Mouse (Mus musculus) spleen, postnatal 10 days (tissue): ENCODE results near the gene Cntfr.
"Not testable (repeated sequence)": the region's sequence is repeated elsewhere in the genome, so short reads cannot be mapped to it uniquely, and the experiment has no call there.

Source experiments
- DNase-seq, 2 experiments: peaks; one replicate each; pipeline ENCODE4 v3.0.0; 2021 to 2022; ENCODE audit warnings: low spot score in 2 of 2

The Cntfr gene

GRCm38 (mm10) chr4:41710229-41710628, 13.3 kb upstream of the Cntfr start:
- no peak for DNase-seq

DNA sequence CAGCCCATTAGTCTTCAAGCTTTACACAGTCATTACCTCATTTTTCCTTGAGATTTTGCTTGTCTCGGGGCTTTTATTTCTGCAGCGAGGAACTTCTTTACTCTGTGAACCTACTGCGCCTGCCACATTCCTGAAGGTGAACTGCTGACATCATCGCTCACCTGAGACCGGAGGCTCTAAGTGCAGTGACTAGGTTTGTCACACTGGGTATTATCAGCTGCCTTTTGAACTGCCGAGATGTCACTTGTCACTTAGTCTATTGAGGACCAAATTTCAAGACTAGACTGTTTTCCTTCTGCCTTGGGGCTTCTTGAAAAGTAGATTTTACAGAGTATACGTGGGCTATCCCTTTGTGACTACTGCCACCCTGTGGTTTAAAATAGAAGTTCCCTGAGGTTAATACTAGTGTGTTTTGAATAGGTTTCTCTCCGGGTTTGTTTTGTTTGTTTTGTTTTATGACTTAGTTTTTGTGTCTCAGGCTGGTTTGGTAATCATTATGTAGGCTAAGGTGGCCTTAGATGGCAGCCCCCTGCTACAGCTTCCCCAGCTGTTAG, 11.4 kb upstream of the Cntfr start:
- DNase-seq, result peak in 1 of 2 experiments; percentile 20

- DNase-seq, result peak in 1 of 2 experiments; percentile 70
These were observed 10.2 kb upstream of the Cntfr start for GRCm38 (mm10) chr4:41707011-41707535.

- DNase-seq, result peak in 1 of 2 experiments; percentile 20
These were observed 9.2 kb upstream of the Cntfr start for GRCm38 (mm10) chr4:41705922-41706754.

GRCm38 (mm10) chr4:41704651-41705050, 7.8 kb upstream of the Cntfr start:
- no peak for DNase-seq

DNA sequence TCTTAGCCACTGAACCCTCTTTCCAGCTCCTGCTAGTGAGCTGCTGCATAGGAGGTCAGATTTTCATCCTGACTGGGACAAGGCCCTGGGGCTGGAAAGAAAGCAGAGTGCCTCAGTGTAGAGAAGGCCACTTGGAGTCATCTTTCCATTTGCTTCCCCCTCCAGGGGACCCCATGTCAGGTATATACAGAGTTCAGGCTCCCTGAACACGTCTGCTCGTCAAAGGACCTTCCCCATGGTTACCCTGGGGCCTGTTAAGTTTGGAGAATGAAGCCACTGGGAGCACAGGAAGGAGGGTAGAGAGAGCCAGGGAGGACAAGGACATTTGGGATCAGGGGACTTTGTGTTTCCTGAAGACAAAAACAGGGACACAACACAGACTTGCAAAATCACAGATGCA, 5.3 kb upstream of the Cntfr start:
- DNase-seq, result not testable (repeated sequence)

DNA sequence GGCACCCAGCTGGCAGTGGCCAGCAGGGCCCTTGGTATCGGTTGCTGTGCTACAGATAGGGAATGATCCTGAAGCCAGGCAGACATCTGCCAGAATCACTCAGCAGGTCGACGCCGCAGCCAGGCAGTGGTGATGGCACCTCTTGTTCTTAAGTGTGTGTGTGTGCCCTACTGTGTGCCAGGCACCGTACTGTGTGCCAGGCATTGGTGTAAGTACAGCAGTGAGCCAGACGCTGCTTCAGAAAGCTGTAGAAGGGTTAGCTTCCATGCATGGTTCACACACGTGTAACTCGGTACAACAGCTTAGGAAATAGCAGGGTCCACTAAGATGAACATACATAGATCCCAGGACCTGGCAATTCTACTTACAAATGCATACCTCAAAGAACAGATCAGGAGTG, 3.3 kb upstream of the Cntfr start:
- not testable (repeated sequence) for DNase-seq

- not testable (repeated sequence) for DNase-seq
These were observed 2.9 kb upstream of the Cntfr start, which contains the start of gene Il11ra1 for GRCm38 (mm10) chr4:41699783-41700182. Gene Il11ra1, plus strand, starts transcription at chr4:41699989.

- not testable (repeated sequence) for DNase-seq
These were observed 1.6 kb upstream of the Cntfr start for GRCm38 (mm10) chr4:41698421-41699016.

GRCm38 (mm10) chr4:41696452-41696851, 437 bp downstream of the Cntfr start:
- DNase-seq, result not testable (repeated sequence)

DNA sequence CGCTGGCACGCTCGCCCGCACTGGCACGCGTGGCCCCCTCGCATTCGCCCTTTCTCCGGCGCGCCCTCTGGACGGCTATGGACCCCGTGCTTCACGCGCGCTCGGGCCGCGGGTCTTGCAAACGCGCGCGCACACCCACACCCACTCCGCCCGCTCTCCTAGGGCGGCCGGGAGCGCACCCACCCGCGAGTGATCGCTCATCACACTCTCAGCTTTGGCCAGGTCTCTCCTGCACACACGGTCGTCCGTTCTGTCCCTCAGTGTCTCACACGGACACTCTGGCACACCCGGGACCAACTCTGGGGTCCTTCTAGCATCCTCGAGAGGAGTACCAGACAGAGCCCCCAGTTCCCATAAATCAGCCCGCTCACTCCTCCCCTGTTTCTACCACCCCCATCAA, 1.1 kb downstream of the Cntfr start:
- DNase-seq, result not testable (repeated sequence)

- not testable (repeated sequence) for DNase-seq
These were observed 3.4 kb downstream of the Cntfr start for GRCm38 (mm10) chr4:41693511-41693910.

DNA sequence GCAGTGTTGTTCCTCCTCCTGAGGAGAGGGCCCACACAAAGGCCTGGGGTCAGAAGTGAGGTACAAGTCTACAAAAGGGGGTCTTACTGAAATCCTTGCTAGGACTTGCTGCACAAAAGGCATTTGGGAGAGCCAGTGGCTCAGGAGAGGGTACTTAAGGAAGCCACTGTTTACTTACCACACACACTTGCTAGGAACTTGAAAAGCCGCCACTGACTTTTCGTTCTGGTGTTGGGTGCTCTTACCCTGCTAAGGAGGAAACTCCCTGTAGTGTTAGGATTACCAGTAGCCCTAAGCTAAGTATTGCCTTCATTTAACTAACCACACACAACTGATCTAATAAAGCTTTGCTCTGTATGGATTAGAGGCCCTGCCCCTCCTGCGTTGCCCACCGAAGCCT, 6.9 kb downstream of the Cntfr start:
- DNase-seq, result not testable (repeated sequence)

GRCm38 (mm10) chr4:41688562-41688961, 8.3 kb downstream of the Cntfr start:
- DNase-seq, result not testable (repeated sequence)

GRCm38 (mm10) chr4:41685882-41686492, 10.9 kb downstream of the Cntfr start:
- not testable (repeated sequence) for DNase-seq

DNA sequence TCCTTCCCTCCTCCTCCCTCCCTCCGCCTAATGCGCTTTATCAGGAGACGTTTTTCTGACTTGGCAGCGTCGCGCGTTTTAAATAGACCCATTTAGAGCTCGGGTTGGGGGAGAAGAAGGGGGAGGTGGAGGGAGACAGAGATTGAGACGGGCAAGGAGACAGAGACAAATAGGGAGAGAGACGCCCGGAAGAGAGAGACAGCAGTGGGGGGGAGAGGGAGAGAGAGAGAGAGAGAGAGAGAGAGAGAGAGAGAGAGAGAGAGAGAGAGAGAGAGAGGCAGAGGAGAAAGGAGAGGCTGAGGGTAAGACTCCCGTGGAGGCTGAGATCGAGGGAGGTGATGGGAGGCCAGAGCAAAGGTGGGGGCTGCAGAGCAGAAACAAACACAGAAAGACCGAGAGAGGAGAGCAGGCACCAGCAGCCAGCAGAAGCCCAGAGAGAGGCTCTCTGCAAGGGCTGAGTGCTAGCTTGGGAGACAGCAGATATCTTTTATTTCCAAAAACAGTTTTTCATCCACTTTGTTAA, 11.9 kb downstream of the Cntfr start:
- DNase-seq, result not testable (repeated sequence)

DNA sequence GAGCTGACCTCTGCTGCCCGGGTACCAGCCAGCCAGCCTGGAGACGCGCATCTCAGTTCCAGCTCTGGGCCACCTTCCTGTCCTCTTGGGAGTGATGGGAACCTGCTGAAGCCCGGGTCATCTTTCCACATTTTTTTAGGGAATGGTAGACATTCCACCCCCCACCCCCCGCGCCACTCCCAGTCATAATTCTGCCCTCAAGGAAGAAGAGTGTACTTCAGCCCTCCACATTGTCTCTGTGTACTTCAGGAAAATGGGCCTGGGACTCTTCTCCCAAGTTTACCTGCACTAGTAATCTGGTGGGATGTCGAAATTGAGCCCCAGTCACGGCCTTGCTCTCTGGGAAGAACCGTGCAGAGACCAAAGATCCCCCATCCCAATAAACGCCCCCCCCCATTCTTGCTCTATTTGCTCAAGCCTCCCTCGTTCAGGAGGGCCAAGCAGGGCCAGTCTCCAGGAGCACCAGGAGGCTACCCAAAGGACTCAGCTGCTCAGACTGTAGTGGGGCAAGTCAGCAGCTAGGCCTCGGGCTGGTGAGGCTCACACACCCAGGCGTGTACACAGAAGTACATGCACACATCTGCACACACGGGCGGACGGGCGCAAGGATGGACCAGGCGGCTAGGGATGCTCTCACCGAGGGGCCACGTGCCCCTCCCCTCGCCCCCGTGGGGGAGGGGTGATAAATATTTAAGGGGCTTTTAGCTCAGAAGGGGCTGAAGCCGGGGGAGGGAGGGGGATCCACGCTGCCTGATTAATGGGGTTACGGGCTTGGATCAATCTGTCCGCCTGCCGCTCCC, 12.6 kb downstream of the Cntfr start:
- DNase-seq, result not testable (repeated sequence)

GRCm38 (mm10) chr4:41683303-41683702, 13.6 kb downstream of the Cntfr start:
- not testable (repeated sequence) for DNase-seq

- no peak for DNase-seq
These were observed 14.1 kb downstream of the Cntfr start for GRCm38 (mm10) chr4:41682789-41683188.

GRCm38 (mm10) chr4:41681947-41682346, 14.9 kb downstream of the Cntfr start:
- no peak for DNase-seq

- no peak for DNase-seq
These were observed 15.7 kb downstream of the Cntfr start for GRCm38 (mm10) chr4:41681176-41681575.
